Mouse (Mus musculus): Measurements from ENCODE around the gene Ncoa3.

GRCm38 (mm10) chr2:166020026-166020425 is 27.6 kb downstream of the Ncoa3 start:
- no peak for TF ChIP-seq POLR2A (IDR thresholded peaks at IDR 0.05; ENCODE audit: insufficient read depth, low read length)
- TF ChIP-seq CTCF (IDR thresholded peaks at IDR 0.05; ENCODE audit: low read depth, low read length), result no peak
- no peak for TF ChIP-seq EP300 (IDR thresholded peaks at IDR 0.05; ENCODE audit: insufficient read depth, low read depth, low read length)

Measured in ES-Bruce4 (cell line).